Mouse (Mus musculus) spleen, postnatal 0 days (tissue): Measurements from ENCODE around the gene Mmp14. TPM values are rescaled to one million over a fixed set of nuclear protein-coding genes. Genes with fewer than 3 reads are reported as not detected.

Source experiments
- polyA plus RNA-seq: library from polyadenylated mRNA; unstranded; fragments of >200 nt; fragmentation: Nextera tagmentation; extraction: Ambion mirVana; gene quantifications from 2 replicates; pipeline ENCODE4 v1.2.1, GENCODE M21; 2015

Mmp14 gene
- 48.4 and 54.3 TPM in 2 replicates for polyA plus RNA-seq

DNA sequence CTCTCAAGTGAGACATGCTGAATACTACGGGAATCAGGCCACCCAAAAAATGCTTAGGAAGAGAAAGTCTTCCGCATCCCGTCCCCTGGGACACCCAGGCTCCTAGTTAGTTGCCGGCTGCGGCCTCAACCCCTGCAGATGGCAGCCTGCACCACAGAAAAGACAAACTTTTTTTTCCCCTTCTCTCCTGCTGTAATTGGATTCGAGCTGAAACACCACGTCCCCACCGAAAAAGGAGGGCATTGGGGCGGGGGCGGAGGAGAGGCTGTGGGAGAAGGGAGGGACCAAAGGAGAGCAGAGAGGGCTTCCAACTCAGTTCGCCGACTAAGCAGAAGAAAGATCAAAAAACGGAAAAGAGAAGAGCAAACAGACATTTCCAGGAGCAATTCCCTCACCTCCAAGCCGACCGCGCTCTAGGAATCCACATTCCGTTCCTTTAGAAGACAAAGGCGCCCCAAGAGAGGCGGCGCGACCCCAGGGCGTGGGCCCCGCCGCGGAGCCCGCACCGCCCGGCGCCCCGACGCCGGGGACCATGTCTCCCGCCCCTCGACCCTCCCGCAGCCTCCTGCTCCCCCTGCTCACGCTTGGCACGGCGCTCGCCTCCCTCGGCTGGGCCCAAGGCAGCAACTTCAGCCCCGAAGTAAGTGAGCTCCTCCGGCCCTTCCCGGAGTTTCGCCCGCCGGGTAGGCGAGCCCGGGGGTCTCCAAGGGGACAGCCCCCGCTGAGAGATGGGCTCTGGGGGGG is at the start of gene Mmp14:
Gene Mmp14 (plus strand): TSS at position 279 of the 744 bp plus-strand sequence.

DNA sequence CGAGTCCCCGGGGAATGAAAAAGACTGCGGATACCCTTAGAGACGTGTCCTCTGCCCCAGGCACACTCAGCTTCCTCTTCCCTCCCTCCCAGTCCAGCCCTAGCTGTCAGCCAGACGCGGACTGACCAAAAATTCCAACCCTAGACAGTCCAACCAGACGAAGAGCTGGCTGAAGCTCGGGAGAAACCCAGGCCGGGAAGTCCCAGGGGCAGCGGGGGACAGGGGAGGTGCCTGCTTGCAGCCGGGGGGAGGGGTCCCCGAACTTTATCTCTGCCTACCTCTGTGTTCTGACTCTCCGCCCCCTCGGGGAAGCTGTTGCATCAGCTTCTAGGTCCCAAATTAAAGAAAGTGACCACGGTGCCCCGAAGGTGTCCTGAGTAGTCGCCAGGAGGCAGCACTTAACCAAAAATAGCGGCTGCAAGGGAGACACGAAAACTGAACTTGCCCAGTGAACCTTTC is 13.8 kb upstream of the Mmp14 start, which contains the start of gene Slc7a7:
Gene Slc7a7 (minus strand): TSS at position 158 of the 459 bp plus-strand sequence.

DNA sequence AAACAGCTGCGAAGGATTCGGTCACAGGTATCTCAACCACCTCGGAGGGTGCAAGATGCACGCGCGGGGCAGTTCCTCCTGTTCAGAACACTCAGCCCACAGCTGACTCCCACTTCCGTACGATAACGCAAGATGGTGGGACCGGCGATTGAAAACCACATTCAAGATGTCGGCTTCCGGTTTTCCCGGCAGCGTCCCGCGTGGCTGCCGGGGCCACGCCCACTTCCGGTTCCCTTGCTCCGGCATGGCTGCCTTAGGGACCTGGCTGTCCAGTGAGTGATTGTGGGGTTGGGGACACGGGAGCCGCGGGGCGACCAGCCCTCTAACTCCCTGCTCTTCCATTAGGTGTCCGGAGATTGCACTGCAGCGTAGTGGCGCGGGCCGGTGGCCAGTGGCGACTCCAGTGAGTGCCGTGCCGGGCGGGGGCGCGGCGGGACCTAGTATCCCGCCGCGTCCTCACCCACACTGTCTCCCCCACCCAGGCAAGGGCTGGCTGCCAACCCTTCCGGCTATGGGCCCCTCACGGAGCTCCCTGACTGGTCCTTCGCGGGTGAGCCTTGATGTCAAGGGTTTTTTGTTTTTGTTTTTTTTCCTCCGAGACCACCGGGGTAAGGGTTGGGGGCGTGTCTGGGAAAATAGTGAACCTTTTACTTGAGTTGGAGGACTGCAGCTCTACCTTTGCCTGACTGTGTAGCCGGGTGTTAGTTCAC is 4.6 kb upstream of the Mmp14 start, which contains the start of gene Mrpl52:
Gene Mrpl52 (plus strand): TSS at position 221 of the 710 bp plus-strand sequence.

DNA sequence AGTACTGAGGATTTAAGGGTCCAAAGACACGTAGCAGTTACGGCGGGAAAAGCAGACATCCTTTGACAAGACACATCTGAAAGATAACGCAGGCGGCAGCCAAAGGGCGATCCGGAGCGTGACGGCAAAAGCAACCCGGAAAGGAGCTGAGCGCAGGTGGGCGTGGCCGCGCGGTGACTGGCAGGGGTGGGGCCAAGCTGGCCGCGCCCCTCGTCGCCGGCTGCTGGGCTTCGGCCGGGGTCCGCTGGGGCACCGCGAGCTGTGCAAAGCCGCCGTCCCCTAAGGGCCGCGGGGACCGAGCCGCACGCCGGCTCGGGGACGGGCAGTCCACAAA is 32.5 kb downstream of the Mmp14 start, which contains the start of gene Lrp10:
Gene Lrp10 (plus strand): TSS at position 179 of the 334 bp plus-strand sequence.

DNA sequence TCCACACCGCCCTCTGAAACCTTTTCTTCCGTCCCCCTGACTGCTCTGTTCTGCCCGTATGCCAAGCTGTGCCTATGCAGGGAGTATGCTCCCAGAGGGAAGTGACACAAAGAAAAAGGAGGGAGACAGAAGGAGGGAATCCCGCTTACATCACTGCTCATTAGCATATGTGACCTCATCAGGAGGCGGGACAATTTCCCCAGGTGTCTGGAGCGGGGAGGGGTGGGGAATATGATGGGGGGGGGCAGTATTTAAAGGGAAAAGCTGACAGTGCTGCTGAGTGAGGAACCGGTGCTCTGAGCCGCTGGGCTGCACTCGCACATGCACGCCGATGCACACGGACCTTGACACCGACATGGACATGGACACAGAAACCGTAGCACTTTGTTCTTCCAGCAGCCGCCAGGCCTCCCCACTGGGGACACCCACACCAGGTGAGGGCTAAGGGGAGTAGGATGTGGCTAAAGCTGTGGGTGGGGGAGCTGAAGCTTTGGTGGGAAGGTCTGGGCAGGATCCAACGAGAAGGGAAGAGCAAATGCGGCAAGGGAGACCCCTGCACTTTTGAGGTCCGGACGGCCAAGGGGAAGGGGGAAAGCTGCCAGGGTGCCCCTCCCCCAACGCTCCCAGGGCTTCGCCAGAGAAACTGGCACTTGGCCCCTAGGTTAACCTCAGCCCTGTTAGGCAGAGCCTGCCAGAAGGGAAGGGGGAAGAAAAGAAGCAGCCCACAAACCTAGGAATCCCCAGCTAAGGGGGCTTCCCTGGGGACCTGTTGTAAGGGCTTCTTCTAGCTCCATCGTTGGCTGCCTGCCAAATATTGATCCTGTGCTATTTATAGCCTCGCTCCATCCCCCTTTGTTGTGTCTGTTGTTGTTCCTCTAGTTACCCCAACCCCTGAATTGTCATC is 44.8 kb downstream of the Mmp14 start, which contains the start of gene Rem2:
Gene Rem2 (plus strand): TSS at position 160 of the 904 bp plus-strand sequence.

Other genes starting within 250 kb of the Mmp14 start
- gene Dad1, start 177.5 kb upstream of the Mmp14 start, polyA plus RNA-seq: 236 and 238 TPM in 2 replicates
- 24.0 and 30.6 TPM in 2 replicates for gene Abhd4, start 177.4 kb upstream of the Mmp14 start, polyA plus RNA-seq
- gene Olfr49, start 146.7 kb upstream of the Mmp14 start, polyA plus RNA-seq: 0.07 TPM in 1 of 2 replicates, not detected in the other
- 32.3 and 35.4 TPM in 2 replicates for gene Oxa1l, start 70.8 kb upstream of the Mmp14 start, polyA plus RNA-seq
- gene Slc7a7, start 13.8 kb upstream of the Mmp14 start, polyA plus RNA-seq: 5.2 and 7.3 TPM in 2 replicates
- gene Mrpl52, start 4.7 kb upstream of the Mmp14 start, polyA plus RNA-seq: 330 and 368 TPM in 2 replicates
- gene Lrp10, start 32.5 kb downstream of the Mmp14 start, polyA plus RNA-seq: 32.4 and 43.0 TPM in 2 replicates
- gene Rem2, start 44.5 kb downstream of the Mmp14 start, polyA plus RNA-seq: 0.58 and 0.61 TPM in 2 replicates
- gene Prmt5, start 85.9 kb downstream of the Mmp14 start, polyA plus RNA-seq: 33.7 and 35.1 TPM in 2 replicates
- gene Haus4, start 123.0 kb downstream of the Mmp14 start, polyA plus RNA-seq: 81.4 and 85.9 TPM in 2 replicates
- gene Ajuba, start 145.9 kb downstream of the Mmp14 start, polyA plus RNA-seq: 4.4 and 5.9 TPM in 2 replicates
- 2.0 and 3.0 TPM in 2 replicates for gene 4931414P19Rik, start 174.4 kb downstream of the Mmp14 start, polyA plus RNA-seq
- gene Psmb5, start 186.4 kb downstream of the Mmp14 start, polyA plus RNA-seq: 209 and 218 TPM in 2 replicates
- gene Psmb11, start 189.8 kb downstream of the Mmp14 start, polyA plus RNA-seq: not detected in 2 replicates
- not detected in 2 replicates for gene Gm17606, start 209.3 kb downstream of the Mmp14 start, polyA plus RNA-seq
- 0.53 and 0.63 TPM in 2 replicates for gene Cdh24, start 209.8 kb downstream of the Mmp14 start, polyA plus RNA-seq